Mouse (Mus musculus): Measurements from ENCODE around the gene Gga1.

Gga1 gene

DNA sequence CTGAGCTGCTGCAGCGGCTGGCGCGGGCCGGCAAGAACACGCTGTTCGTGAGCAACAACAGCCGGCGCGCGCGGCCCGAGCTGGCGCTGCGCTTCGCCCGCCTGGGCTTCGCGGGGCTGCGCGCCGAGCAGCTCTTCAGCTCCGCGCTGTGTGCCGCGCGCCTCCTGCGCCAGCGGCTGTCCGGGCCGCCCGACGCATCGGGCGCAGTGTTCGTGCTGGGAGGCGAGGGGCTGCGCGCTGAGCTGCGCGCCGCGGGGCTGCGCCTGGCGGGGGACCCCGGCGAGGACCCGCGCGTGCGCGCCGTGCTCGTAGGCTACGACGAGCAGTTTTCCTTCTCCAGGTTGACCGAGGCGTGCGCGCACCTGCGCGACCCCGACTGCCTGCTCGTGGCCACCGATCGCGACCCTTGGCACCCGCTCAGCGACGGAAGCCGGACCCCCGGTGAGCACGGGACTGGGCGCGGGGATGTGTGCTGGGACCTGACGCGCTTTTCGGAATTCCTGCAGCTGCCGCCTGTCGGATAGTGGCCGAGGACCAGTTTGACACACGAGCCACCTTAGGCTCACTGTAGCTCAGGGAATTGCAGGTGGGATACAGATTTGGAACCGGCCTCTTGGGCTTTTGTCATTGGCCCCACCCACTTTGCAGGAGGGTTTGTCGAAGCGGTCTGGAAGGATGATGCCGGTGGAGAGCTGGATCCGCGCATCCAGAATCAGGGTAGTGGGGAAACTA is 37.3 kb downstream of the Gga1 start:
- peak; percentile 46 for DNase-seq (ENCODE audit: low spot score)

DNA sequence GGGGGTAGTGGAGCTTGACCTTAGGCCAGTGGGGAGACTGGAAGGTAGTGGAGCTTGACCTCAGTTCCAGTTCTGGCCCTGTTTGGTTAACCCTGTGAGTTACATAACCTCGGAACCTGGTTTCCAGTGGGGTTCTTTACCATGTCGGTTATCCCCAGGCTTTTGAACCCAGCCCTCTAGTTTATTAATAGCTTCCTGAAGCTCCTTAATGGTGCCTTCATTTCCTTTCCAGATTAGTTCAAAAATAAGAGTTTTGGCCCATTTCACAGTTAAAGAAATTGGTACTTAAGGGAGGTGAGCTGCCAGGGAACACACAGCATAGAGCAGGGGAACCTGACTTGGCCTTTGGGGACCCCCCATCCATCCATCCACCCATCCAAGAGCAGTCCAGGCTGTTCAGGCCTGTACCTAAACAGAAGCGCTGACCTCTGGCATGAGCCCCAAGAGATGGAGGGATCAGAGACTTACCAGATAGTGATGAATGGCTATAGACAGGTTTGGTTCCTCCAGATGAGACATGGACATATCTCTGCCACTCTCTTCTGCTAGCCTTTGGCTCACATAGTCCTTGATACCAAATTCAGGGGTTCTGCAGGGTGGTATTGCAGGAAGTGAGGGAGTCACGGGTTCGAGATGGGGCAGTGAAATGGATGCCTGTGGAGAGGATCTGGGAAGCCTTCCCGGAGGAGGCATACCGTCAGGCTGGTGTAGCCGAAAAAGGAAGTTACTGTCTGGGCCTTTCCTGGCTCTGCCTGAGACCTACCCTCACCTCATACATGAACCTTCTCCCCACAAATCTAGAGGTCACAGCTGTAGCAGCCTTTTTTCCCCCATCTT is 38.1 kb downstream of the Gga1 start:
- DNase-seq (ENCODE audit: low spot score): no peak

DNA sequence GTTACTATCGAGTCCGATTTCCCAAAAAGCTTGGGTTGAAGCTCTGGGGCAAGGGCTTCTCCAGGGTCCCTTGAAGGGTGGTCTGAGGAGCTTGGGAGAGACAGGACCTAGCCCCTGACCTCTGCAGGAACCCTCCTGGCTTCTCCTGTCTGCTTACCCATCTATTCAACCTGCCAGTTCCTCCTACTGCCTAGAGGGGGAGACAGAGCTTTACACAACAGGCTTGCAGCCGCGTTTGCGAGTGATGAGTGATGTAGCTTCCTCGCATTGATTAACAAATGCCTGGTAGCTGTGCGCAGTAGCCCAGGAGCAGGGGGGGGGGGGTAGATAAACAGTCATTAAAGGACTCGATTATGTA is 38.6 kb downstream of the Gga1 start:
- peak; percentile 91 for DNase-seq (ENCODE audit: low spot score)

DNA sequence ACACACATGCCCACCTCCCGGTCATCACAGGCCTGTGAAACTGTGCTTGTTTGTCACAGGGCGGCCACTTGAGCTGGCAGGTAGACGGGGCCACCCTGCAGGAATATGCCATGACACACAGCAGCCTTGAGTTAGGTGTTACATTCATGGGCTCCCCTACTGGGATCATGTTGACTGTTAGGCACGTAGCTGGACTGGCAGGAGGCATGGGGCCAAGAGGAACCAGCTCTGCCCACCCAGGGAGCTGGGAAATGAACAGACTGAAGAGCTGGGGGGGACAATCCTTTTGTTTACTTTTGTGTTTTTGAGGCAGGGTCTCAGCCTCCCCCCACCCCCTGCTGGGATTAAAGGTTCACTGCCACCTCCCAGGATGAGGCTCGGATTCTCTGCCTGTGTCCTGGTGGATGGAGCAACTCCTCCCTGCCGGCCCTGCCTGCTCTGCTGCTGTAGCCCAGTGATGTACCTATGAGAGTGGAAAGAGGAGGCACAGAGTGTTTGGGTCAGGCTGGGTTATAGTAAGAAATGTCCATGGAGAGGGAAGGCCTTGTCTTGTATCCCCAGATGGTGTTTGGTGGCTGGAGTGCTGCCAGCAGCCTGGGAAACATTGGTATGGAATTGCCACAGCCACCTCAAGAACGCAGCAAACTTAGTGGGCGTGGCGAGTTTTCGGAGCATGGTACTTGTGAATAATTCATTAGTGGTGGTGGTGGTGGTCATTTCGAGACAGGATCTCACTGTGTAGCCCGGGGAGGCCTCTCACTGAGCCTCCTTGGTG is 39.2 kb downstream of the Gga1 start:
- no peak for DNase-seq (ENCODE audit: low spot score)

DNA sequence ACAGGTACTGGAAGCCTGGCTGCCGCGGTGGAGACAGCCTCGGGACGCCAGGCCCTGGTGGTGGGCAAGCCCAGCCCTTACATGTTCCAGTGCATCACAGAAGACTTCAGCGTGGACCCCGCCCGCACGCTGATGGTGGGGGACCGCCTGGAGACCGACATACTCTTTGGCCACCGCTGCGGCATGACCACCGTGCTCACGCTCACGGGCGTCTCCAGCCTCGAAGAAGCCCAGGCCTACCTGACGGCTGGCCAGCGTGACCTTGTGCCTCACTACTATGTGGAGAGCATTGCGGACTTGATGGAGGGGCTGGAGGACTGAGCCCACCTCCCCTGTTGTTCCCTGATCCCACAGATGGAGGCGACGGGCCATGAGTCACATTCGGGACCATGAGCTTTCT is 41.1 kb downstream of the Gga1 start:
- no peak for DNase-seq (ENCODE audit: low spot score)

DNA sequence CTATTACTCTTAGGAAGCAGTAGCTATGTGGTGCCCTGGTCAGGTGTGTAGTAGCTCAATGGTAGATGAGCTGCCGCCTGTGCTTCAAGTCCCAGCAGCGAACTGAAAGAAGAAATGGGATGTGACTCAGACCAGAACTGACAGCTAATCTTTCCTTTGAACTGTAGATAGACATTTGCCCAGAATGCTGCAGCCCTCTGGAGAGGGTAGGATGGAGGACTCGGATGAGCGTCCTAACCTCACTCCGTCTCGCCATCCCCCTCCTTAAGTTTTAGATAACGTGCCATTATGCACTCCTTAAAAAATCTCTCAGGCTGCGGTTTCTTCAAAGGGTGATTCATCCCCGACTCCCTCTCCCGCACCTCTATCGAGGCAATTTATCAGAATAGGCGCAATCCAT is 42.9 kb downstream of the Gga1 start:
- no peak for DNase-seq (ENCODE audit: low spot score)

DNA sequence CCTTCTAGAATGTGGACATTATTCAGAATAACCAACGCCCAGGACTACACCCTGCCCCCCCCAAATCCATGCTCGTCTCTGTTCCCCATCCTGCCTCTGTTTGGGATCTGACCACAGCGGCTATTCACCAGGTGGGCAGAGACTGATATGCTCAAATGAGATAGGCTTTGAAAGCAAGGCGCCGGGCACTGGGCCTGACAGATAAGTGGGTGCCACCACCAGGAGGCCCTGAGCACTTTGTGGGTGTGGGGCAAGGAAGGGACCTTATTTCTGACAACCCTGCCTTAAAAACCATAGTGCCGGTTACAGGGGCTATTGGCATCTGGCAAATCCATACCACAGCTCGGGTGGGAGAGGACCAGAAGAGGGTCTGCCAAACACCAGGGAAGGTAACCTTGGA is 45.7 kb downstream of the Gga1 start:
- DNase-seq (ENCODE audit: low spot score): no peak

DNA sequence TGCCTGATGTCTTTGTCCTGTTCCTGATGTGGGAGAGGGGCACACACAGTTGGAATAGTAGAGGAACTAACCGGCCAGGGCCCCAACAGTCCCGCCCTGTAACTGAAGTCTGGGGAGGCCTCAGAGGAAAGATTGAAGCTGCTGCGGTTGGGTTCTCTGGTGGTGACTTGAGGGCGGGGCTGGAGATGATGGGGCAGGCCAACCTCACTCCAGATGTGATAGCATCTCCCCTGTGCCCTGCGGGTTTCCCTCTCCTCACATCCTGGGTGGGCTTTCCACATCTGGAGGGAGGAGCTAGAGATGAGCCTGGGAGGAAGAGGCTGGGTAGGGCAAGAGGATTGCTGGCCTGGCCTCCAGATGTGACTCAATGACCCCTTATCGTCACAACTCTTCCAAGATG is 46.6 kb downstream of the Gga1 start:
- DNase-seq (ENCODE audit: low spot score): no peak

DNA sequence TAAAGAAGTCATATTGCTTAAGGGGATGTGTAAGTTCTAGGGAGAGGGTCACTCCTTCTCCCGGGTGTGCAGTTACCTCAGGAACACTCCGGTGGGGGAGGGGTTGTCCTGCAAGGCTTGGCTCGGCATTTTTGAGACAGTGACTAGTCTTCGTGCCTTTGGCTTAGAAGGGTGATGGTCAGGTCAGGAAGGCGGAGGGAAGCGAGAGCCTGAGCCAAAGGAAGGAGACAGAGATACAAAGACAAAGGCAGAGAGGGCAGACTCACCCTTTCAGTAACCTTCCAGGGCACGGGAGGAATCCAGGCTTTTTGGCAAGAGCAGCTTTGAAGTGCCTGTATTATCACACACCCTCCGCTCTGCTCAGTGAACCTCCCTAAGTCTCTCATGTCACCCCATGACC is 48.1 kb downstream of the Gga1 start:
- no peak for DNase-seq (ENCODE audit: low spot score)

DNA sequence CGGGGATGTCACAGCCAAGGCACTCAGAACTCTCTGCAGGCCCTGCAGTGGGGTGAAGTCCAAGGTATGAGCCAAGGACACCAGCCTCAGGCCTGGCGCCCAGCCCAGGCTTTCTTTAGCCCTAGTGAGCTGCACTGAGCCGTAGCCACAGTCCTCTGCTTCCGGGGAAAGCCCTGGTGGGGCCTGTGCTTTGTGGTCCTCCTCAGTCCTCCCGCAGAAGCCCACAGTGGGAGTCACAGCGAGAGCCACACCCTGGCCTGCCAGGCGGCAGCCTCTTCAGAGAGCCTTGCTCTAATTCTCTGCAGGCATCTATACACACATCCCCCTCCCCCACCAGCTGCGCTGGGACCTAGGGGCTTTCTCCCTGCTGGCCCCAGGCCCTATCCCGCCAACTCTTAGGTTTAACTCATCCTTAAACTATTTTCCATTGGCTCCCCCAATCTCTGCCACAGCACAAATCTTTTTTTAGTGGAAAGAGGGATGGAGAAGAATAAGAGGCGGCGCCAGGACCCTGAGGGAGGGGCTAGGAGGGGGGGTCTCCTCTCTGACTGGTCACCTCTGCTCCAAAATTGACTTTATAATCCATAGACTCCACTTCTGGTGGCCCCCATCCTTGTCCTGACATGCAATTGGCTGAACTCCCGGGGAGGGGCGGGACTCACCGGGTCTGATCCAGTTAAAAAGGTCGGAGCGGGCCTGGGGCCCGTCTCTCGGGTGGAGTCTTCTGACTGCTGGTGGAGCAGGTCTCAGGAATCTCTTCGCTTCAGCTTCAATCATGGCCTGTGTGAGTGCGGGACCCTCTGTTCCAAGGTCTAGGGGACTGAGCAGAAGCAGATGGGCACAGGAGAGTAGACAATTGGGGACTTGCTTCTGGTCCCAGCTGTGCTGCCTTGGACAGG is 49.3 kb downstream of the Gga1 start, which contains the start of gene Lgals1:
Gene Lgals1, plus strand, starts transcription at position 705 of the 899 bp plus-strand sequence.
- DNase-seq (ENCODE audit: low spot score): peak; percentile 69

DNA sequence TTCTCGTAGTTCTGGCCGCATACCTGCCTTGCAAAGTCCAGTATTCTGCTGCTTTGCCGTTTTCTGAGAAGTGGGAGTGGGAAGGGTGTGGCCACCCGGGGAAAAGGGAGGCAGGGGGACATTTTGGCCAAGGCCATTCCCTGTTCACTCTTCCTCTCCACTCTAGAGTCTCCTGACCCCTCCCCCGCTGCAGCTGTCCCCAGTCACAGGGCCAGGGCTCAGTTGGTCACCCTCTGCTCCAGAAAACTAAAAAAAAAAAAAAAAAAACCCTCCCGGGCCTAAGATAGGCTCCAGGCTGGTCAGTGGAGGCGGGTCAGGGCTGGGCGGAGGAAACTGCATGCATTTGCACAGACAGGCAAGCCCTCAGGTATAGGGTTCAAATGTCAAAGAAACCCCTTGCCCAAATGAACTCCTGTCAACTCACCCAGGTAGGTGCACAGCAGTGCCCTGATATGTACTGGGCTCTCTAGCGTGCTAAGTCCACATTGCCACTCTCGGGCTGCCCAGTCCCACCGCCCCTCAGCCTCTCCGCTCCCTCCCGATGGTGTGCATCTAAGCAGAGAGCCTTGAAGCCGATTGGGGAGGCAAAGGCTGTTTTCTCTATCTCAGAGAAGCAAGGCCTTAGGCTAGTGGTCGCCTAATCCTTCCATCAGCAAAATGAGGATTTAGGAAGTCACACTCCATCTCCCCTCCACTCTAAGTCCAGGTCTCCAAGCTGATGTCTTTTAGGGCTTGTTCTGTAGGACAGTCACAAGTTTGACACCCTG is 50.2 kb downstream of the Gga1 start:
- DNase-seq (ENCODE audit: low spot score): peak; percentile 40

DNA sequence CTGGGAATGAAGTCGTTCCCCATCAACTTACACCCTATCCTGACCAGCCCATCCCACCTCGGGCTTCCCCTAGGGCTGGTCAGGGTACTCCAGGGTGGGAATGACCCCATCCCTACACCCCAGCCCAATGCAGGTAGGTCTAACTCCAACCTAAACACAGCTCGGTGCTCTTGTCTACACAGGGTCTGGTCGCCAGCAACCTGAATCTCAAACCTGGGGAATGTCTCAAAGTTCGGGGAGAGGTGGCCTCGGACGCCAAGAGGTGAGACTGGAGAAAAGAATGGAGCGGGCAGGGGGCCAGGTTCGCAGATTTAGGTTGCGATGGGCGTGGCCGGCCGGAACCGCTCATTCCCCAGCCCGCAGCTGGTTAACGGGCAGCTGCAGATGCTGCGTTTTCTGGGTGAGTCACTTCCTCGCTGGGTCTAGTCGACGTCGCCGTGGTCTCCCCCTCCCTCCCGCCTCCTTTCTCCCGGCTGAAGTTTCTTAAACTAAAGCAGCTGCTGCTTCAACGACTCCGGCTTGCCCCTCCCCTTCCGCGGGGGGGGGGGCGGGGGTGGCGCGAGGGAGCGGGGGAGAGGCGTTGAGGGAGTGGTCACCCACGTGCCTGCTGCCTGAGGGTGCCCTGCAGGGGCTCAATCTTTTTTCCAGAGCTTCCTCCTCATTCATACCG is 50.9 kb downstream of the Gga1 start:
- peak; percentile 58 for DNase-seq (ENCODE audit: low spot score)

DNA sequence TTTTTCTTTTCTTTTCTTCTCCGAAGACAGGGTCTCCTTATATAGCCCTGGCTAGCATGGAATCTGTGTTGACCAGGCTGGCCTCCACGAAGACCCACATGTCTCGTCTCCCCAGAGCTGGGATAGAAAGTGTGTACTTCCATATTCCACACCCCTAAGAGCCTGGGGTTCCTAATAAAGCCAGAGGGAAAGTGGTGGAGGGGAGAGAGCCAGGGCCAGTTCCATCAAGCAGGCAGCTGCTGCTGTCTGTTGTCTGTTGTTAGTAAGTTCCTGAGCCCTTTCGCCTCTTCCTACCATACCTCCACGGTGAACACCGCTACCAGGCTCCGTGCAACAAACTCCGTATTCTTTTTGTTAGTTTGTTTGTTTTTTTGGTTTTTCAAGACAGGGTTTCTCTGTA is 51.5 kb downstream of the Gga1 start:
- DNase-seq (ENCODE audit: low spot score): no peak

DNA sequence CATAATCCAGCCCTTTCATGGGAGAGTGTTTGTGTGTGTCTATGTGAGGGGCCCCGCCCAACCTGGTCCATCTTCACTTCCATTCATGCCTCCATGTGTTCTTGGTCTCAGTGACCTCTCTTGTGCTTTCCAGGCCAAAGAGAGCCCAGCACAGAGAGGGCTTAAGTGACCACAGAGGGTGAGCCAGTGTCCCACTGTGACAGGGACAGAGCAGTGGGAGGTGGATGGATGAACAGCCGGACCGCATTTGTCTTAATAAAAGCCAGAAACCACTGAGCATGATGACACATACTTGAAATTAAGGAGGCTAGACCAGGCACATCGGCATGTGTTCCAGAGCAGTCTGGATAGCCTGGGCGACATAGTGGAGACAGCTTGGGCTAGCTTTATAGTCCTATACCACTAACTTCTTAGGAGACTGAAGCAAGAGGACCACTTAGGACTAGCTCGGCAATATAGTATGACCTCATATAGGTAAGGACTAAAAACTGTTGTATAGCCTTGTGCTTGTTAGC is 53.3 kb downstream of the Gga1 start:
- DNase-seq (ENCODE audit: low spot score): no peak

DNA sequence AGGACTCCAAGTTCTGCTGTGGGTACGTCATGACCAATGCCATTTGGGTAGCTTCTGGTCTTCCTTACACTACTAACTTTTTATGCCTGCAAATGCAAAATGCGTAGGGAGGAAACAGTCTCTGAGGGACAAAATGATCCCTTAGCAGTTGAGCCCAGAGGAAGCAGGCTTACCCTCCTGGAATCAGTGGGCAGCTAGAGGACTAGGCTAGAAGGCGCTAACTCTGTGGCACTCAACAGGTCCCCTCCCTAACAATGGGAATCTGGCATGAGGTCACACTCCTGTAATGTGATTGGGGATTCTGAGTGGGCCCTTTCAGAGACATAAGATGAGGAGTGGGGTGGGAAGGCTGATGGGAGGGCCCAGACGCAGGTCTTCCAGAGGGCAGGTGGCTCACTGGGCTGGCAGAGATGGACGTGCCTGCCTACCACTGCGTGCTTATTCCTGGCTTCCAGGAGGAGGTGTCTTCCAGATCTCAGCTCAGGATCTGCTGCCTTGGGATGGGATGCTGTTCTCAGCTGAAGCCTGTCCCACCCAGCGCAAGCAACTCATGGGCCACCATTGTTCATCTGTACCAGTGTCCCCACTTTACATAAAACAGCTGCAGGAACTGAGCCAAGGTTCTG is 53.9 kb downstream of the Gga1 start:
- DNase-seq (ENCODE audit: low spot score): no peak

DNA sequence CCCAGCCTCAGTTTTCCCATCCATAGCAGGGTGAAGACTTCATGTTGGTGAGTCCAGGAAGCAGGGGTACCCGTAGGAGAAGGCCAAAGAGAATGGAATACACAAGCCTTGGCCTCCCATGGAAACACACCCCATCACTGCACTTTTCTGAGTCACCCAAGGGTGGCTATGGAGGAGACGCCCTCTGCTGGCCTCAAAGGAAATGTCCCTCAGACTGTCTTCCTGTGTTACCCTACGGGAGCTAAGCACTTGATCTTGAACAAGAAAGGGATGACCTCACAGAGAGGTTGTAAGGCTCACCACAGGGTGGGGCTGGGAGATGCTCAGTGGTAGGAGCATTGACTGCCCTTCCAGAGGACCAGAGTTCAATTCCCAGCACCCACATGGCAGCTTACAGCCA is 54.6 kb downstream of the Gga1 start:
- peak; percentile 47 for DNase-seq (ENCODE audit: low spot score)

DNA sequence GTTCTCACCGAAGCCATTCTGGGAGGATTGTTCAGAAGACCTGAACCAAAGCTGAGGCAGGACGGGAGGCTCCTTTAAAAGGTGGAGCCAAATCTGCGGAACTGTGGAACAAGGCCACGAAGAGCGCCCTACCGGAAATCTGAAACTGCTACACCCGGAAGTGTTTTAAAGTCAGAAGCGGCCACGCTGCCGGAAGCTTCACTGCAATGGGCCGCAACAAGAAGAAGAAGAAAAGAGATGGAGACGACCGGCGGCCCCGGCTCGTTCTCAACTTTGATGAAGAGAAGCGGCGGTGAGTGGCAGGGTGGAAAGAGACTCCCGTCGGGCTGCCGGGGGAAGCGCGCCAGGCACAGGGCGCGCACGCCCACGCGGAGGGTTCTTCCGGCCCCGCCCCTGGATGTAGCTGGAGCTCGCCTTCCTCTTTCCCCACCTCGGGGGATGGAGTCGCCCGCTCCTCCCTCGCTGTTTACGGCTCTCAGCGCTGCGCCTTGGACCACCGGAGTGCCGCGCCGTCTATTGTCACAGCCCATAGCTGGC is 57.9 kb downstream of the Gga1 start, which contains the start of gene Nol12:
Gene Nol12, plus strand, starts transcription at position 150 of the 537 bp plus-strand sequence.
- peak; percentile 94 for DNase-seq (ENCODE audit: low spot score)

DNA sequence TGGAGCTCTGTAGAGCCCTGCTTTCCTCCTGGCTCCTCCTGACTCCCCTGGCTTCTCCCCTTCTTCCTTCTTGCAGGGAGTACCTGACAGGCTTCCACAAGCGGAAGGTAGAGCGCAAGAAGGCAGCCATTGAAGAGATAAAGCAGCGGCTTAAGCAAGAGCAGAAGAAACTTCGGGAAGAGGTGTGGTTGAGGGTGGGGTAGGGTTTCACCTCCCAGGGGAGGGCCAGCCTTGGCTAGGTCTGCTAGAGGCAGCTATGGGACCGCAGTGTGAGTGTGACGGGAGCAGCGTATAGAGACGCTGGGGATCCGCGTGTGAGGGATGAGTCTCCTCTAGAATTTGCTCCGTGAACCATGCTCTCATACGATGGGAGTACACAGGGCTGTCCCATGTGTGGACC is 59.4 kb downstream of the Gga1 start:
- DNase-seq (ENCODE audit: low spot score): no peak

DNA sequence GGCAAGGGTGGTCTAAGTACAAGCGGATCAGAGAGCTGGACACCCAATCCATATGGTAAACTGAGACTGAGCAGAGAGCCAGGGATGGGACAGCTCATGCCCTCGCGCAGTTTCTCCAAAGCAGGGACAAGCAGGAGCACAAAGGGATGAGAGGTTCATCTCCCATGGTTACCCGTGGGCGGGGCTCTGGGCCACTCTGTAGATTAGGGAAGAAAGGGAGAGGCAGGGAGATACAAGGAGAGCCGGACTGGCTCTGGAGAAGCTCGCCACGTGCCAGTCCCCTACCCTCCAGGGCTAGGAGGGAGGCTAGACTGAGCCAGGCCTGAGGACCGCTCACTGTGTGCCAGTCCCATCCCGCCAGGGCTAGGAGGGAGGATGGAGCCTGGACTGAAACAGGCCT is 60.3 kb downstream of the Gga1 start:
- no peak for DNase-seq (ENCODE audit: low spot score)

Measured in retina, embryonic 14.5 days (tissue).